Mouse (Mus musculus): ENCODE measurements at regions not wholly inside any gene's neighbourhood (a gene's known extent, or its start where the extent isn't known, plus 50 kb on each side); places are given as distances from the start of the nearest gene placed in this dataset.

- H3K4me3 ChIP-seq: no peak overlapping the region
- no peaks in the 10 kb centered on the region for H3K79me2 ChIP-seq (ENCODE audit: control insufficient read depth, insufficient read depth)
- no peaks in the 10 kb centered on the region for H3K36me3 ChIP-seq (ENCODE audit: control insufficient read depth, insufficient read depth)
- H3ac ChIP-seq (ENCODE audit: control insufficient read depth, insufficient read length): no peak overlapping the region
- TF ChIP-seq MAX (IDR thresholded peaks at IDR 0.05; ENCODE audit: low read depth) (no peak), POLR2A (IDR thresholded peaks at IDR 0.05; ENCODE audit: insufficient read length, low read depth) (no peak), SRF (IDR thresholded peaks at IDR 0.05; ENCODE audit: control insufficient read depth, insufficient read length, low read depth) (no peak), REST (IDR thresholded peaks at IDR 0.05; ENCODE audit: insufficient read depth, insufficient read length) (no peak), USF1 (IDR thresholded peaks at IDR 0.05; ENCODE audit: low read depth) (no peak), TCF3 (IDR thresholded peaks at IDR 0.05; ENCODE audit: insufficient read length, low read depth) (no peak), E2F4 (IDR thresholded peaks at IDR 0.05; ENCODE audit: insufficient read depth) (no peak), MYOG (IDR thresholded peaks at IDR 0.05; ENCODE audit: control insufficient read depth in 1 of 3, insufficient read depth in 1 of 3, insufficient read length in 2 of 3, low read depth in 2 of 3) (no peak), POLR2AphosphoS2 (IDR thresholded peaks at IDR 0.05; ENCODE audit: insufficient read length, low read depth) (no peak), MYOD1 (IDR thresholded peaks at IDR 0.05; ENCODE audit: control insufficient read depth in 1 of 3, insufficient read length in 2 of 3, low read depth in 2 of 3) (no peak)
- no peak overlapping the region for H3K4me2 ChIP-seq (ENCODE audit: low read depth)
- H3K27me3 ChIP-seq (ENCODE audit: control insufficient read depth, insufficient read depth, insufficient read length): no peaks in the 10 kb centered on the region
Measured at GRCm38 (mm10) chr15:42246812-42247211, 2112.6 kb downstream of the 9330182O14Rik start.

GRCm38 (mm10) chr15:42252730-42253330 lies 2118.7 kb downstream of the 9330182O14Rik start:
- Histone ChIP-seq H3K4me3 (no peak overlapping the region), H3K79me2 (ENCODE audit: control insufficient read depth, insufficient read depth) (no peaks in the 10 kb centered on the region), H3K36me3 (ENCODE audit: control insufficient read depth, insufficient read depth) (no peaks in the 10 kb centered on the region), H3K4me2 (ENCODE audit: low read depth) (no peak overlapping the region), H3ac (ENCODE audit: control insufficient read depth, insufficient read length) (no peak overlapping the region), H3K27me3 (ENCODE audit: control insufficient read depth, insufficient read depth, insufficient read length) (no peaks in the 10 kb centered on the region)
- no peak for TF ChIP-seq MYOG (IDR thresholded peaks at IDR 0.05; ENCODE audit: control insufficient read depth in 1 of 3, insufficient read depth in 1 of 3, insufficient read length in 2 of 3, low read depth in 2 of 3)
- TF ChIP-seq CEBPB (IDR thresholded peaks at IDR 0.05; ENCODE audit: insufficient read depth, poor library complexity, severe bottlenecking): no peak
- no peak for TF ChIP-seq E2F4 (IDR thresholded peaks at IDR 0.05; ENCODE audit: insufficient read depth)

DNA sequence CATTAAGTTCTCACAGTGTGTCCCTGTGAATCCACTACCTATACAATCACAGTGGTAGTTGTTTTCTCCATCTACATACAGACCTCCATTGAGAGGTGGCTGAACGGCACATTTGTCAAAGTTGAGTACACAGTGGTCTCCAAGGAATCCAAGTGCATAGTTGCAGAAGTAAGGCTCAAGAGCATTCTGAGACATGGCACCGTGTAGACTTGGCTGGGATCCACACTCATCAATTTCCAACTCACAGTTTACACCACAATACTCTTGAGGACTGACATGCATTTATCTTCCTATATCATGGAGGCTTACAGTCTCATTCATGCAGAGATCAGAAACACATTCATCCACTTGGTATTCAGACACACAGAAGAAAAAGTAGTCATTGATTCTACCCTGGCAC lies 2122.2 kb downstream of the 9330182O14Rik start:
- H3K4me2 ChIP-seq (ENCODE audit: low read depth): no peak overlapping the region
- TF ChIP-seq TCF3 (IDR thresholded peaks at IDR 0.05; ENCODE audit: insufficient read length, low read depth) (no peak), MAX (IDR thresholded peaks at IDR 0.05; ENCODE audit: low read depth) (no peak), POLR2AphosphoS2 (IDR thresholded peaks at IDR 0.05; ENCODE audit: insufficient read length, low read depth) (no peak), POLR2A (IDR thresholded peaks at IDR 0.05; ENCODE audit: insufficient read length, low read depth) (no peak), TCF12 (IDR thresholded peaks at IDR 0.05; ENCODE audit: insufficient read depth, poor library complexity, severe bottlenecking) (no peak), E2F4 (IDR thresholded peaks at IDR 0.05; ENCODE audit: insufficient read depth) (no peak), SRF (IDR thresholded peaks at IDR 0.05; ENCODE audit: control insufficient read depth, insufficient read length, low read depth) (no peak), MYOG (IDR thresholded peaks at IDR 0.05; ENCODE audit: control insufficient read depth in 1 of 3, insufficient read depth in 1 of 3, insufficient read length in 2 of 3, low read depth in 2 of 3) (no peak)
- no peaks in the 10 kb centered on the region for H3K79me2 ChIP-seq (ENCODE audit: control insufficient read depth, insufficient read depth)
- no peaks in the 10 kb centered on the region for H3K27me3 ChIP-seq (ENCODE audit: control insufficient read depth, insufficient read depth, insufficient read length)
- no peak overlapping the region for H3K4me3 ChIP-seq
- H3ac ChIP-seq (ENCODE audit: control insufficient read depth, insufficient read length): no peak overlapping the region
- H3K36me3 ChIP-seq (ENCODE audit: control insufficient read depth, insufficient read depth): no peaks in the 10 kb centered on the region

DNA sequence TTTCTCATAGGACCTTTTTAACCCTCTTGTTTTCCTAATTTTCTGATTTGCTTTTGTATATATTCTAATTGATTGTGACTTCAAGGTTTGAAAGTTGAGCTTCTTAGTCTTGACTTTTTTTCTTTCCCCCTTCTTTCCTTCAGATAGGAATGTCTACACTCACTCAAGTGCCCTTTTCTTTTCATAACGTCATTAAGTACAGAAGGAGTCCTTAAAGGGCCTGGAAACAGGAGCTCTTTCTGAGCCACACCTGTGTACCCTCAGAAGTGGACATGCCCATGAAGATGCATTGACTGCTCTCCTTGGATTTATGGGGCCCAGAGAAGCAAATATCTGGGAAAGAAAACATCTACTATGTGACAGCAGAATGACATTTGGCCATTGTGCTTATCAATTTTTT lies 2141.0 kb downstream of the 9330182O14Rik start:
- Histone ChIP-seq H3K27me3 (ENCODE audit: control insufficient read depth, insufficient read depth, insufficient read length) (no peaks in the 10 kb centered on the region), H3K4me3 (no peak overlapping the region), H3K79me2 (ENCODE audit: control insufficient read depth, insufficient read depth) (no peaks in the 10 kb centered on the region), H3ac (ENCODE audit: control insufficient read depth, insufficient read length) (no peak overlapping the region), H3K4me2 (ENCODE audit: low read depth) (no peak overlapping the region), H3K36me3 (ENCODE audit: control insufficient read depth, insufficient read depth) (no peaks in the 10 kb centered on the region)
- TF ChIP-seq SRF (IDR thresholded peaks at IDR 0.05; ENCODE audit: control insufficient read depth, insufficient read length, low read depth) (no peak), POLR2AphosphoS2 (IDR thresholded peaks at IDR 0.05; ENCODE audit: insufficient read length, low read depth) (no peak), E2F4 (IDR thresholded peaks at IDR 0.05; ENCODE audit: insufficient read depth) (no peak), TCF12 (IDR thresholded peaks at IDR 0.05; ENCODE audit: insufficient read depth, poor library complexity, severe bottlenecking) (no peak), MYOG (IDR thresholded peaks at IDR 0.05; ENCODE audit: control insufficient read depth in 1 of 3, insufficient read depth in 1 of 3, insufficient read length in 2 of 3, low read depth in 2 of 3) (no peak), MAX (IDR thresholded peaks at IDR 0.05; ENCODE audit: low read depth) (no peak), MYOD1 (IDR thresholded peaks at IDR 0.05; ENCODE audit: control insufficient read depth in 1 of 3, insufficient read length in 2 of 3, low read depth in 2 of 3) (no peak), USF1 (IDR thresholded peaks at IDR 0.05; ENCODE audit: low read depth) (no peak), TCF3 (IDR thresholded peaks at IDR 0.05; ENCODE audit: insufficient read length, low read depth) (no peak), REST (IDR thresholded peaks at IDR 0.05; ENCODE audit: insufficient read depth, insufficient read length) (no peak), POLR2A (IDR thresholded peaks at IDR 0.05; ENCODE audit: insufficient read length, low read depth) (no peak), CEBPB (IDR thresholded peaks at IDR 0.05; ENCODE audit: insufficient read depth, poor library complexity, severe bottlenecking) (no peak)

GRCm38 (mm10) chr15:42277247-42277646 lies 2143.1 kb downstream of the 9330182O14Rik start:
- H3K79me2 ChIP-seq (ENCODE audit: control insufficient read depth, insufficient read depth): no peaks in the 10 kb centered on the region

More at GRCm38 (mm10) chr15:42277247-42277646, 2143.1 kb downstream of the 9330182O14Rik start:
- Histone ChIP-seq H3K4me3 (no peak overlapping the region), H3ac (ENCODE audit: control insufficient read depth, insufficient read length) (no peak overlapping the region), H3K4me2 (ENCODE audit: low read depth) (no peak overlapping the region), H3K36me3 (ENCODE audit: control insufficient read depth, insufficient read depth) (no peaks in the 10 kb centered on the region), H3K27me3 (ENCODE audit: control insufficient read depth, insufficient read depth, insufficient read length) (no peaks in the 10 kb centered on the region)
- TF ChIP-seq MYOG (IDR thresholded peaks at IDR 0.05; ENCODE audit: control insufficient read depth in 1 of 3, insufficient read depth in 1 of 3, insufficient read length in 2 of 3, low read depth in 2 of 3) (no peak), POLR2A (IDR thresholded peaks at IDR 0.05; ENCODE audit: insufficient read length, low read depth) (no peak), CEBPB (IDR thresholded peaks at IDR 0.05; ENCODE audit: insufficient read depth, poor library complexity, severe bottlenecking) (no peak), TCF12 (IDR thresholded peaks at IDR 0.05; ENCODE audit: insufficient read depth, poor library complexity, severe bottlenecking) (no peak), REST (IDR thresholded peaks at IDR 0.05; ENCODE audit: insufficient read depth, insufficient read length) (no peak), TCF3 (IDR thresholded peaks at IDR 0.05; ENCODE audit: insufficient read length, low read depth) (no peak), USF1 (IDR thresholded peaks at IDR 0.05; ENCODE audit: low read depth) (no peak), SRF (IDR thresholded peaks at IDR 0.05; ENCODE audit: control insufficient read depth, insufficient read length, low read depth) (no peak), E2F4 (IDR thresholded peaks at IDR 0.05; ENCODE audit: insufficient read depth) (no peak), MYOD1 (IDR thresholded peaks at IDR 0.05; ENCODE audit: control insufficient read depth in 1 of 3, insufficient read length in 2 of 3, low read depth in 2 of 3) (no peak), MAX (IDR thresholded peaks at IDR 0.05; ENCODE audit: low read depth) (no peak)
